Mouse (Mus musculus): ENCODE measurements around the gene Gm15155.
"Not testable (repeated sequence)": the region's sequence is repeated elsewhere in the genome, so short reads cannot be mapped to it uniquely, and the experiment has no call there.

Gm15155 gene

GRCm38 (mm10) chrX:156009756-156010155, 385.2 kb downstream of the Gm15155 start:
- in situ Hi-C loops (cut with MboI, MseI): no loop called here

GRCm38 (mm10) chrX:156155776-156156175, 531.2 kb downstream of the Gm15155 start:
- in situ Hi-C loops (cut with MboI, MseI): no loop called here

- in situ Hi-C loops (cut with MboI, MseI): no loop called here
Measured at GRCm38 (mm10) chrX:156171587-156171986, 547.0 kb downstream of the Gm15155 start.

- in situ Hi-C loops (cut with MboI, MseI): not testable (repeated sequence)
Measured at GRCm38 (mm10) chrX:156303806-156304205, 679.3 kb downstream of the Gm15155 start.
